Mouse (Mus musculus): Measurements from ENCODE around the gene Speer4f1.
"Not testable (repeated sequence)": the region's sequence is repeated elsewhere in the genome, so short reads cannot be mapped to it uniquely, and the experiment has no call there.

The Speer4f1 gene

DNA sequence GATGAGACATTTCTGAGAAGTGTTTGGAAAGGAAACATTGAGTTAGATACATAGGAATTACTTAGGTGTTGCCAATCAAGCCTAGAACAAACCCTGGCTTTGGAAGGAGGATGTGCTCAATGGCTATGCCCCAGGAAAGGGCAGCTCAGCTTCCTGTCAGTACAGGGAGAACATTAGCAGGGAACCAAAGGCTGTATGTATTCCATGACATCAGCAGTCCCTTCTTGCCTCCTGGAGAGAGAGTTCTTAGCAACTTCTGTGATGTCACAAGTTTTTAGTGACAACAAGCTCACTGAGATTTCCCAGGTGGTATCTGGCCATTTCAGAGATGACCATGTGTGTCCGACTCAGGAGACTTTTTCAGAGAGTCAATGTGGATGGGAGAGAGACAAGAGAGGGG is at the start of gene Speer4f1:
Speer4f1 (plus strand) TSS at position 301 of the 400 bp plus-strand sequence.
- DNase-seq, result not testable (repeated sequence)

DNA sequence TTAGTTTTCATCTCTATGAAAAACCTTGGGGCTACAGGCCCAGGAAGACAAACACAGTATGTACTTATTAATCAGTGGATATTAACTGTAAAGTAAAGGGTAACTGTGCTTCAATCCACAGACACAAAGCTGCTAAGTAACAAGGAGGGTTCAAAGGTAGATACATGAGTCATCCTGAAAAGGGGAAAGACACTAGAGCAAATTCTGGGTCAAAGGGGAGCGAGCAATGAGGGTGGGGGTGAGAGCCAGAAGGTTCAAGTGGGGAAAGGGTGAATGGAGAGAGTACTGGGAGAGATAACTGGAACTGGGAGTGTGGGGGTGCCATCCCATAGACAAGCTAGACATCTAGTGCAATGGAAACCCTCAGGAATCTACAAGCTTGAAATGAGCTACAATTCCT is 49.0 kb upstream of the Speer4f1 start:
- no peak for DNase-seq

DNA sequence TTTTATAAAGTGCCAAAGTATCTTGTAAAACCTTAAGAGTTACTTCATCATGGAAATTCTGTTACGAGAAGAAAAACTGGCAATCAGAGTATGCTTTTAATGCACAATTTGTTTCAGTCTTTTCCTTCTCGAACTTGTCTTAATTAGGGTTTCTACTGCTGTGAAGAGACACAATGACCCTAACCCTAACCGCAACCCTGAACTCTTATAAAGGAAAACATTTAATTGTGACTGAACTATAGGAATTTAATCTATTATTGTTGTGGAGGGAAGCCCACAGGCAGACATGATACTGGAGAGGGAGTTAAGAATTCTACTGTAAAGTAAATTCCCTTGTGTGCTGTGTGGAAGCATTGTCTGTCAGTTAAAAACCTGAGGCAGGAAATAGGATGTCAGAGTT is 41.2 kb upstream of the Speer4f1 start:
- no peak for DNase-seq

DNA sequence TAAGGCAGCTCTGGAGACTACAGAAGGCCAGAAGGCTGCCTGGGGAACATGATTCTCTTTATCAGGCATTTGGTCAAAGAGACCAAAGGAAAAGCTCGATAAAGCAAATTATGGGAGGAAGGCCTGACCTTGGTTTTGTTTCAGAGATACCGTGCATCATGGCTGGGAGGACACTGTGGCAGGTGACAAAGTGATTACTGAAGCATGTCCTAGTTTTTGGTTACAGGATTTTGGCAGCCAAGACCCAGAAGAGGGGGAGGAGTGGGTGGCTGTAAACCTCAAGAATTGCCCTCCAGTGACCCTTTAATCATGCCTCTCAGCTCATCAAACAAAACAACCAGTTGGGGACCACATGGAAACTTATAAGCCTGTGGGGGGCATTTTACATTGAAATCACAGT is 39.7 kb upstream of the Speer4f1 start:
- no peak for DNase-seq

DNA sequence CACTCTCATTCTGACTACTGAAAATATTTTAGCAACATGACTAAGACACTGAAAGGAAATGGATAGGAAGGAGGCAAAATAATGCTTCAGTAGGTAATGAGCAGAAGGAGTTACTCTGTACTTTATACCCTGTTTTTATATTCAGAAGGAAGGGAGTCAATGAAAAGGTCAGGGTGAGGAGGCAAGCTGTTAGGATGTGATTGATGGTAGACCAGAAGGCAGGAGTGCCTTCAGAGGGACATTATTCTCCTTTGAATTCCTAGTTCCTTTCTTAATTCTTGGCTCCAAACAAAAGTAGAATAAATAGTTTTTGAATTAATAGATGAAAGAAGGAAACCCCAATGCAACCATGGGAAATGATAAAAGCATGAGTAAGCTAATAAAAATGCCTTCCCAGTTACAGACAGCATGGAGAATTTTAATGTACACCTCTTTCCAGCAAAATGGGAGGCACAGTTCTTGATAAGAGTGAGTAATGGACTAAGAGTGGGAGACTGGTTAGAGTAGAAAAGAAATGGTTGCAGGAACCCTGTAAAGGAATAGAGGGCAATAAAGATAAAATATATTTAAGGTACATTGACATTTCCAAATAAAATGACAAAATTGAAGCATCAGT is 36.3 kb upstream of the Speer4f1 start:
- no peak for DNase-seq

DNA sequence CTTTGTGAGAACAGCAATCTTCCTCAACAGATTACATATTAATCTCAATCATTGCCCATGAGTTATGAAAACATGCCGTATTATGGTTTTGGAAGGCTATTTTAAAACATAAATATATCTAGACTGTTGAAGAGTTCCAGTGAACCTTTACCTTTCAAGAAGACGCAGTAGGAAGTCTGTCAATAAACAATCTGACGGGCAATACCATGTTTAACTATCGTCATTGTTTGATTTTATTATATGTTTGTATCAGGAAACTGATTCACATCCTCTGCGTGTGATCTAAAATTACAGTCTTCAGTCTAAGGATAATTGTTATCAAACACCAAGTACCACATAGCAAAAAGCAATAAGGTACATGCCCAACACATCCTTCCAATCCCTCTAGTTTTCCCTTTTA is 21.8 kb upstream of the Speer4f1 start:
- DNase-seq, result no peak

DNA sequence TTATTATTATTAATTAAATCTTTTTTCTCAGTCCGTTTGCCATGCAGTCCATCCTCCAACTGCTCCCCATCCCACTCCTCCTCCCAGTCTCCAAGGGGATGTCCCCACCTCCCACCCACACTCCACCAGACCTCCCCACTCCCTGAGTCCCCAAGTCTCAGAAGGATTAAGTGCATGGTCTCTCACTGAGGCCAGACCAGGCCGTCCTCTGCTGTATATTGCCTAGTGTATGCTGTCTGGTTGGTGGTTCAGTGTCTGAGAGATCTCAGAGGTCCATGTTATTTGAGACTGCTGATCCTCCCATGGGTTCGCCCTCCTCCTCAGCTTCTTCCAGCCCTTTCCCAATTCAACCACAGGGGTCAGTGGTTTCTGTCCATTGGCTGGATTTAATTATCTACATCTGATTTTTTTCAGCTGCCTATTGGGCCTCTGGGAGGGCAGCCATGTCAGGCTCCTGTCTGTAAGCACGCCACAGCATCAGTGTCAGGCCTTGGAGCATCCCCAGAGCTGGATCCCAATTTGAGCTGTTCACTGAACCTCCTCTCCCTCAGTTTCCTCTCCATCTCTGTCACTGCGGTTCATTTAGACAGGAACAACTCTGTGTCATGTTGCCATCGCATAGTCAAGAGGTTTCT is 20.8 kb upstream of the Speer4f1 start:
- DNase-seq, result no peak

DNA sequence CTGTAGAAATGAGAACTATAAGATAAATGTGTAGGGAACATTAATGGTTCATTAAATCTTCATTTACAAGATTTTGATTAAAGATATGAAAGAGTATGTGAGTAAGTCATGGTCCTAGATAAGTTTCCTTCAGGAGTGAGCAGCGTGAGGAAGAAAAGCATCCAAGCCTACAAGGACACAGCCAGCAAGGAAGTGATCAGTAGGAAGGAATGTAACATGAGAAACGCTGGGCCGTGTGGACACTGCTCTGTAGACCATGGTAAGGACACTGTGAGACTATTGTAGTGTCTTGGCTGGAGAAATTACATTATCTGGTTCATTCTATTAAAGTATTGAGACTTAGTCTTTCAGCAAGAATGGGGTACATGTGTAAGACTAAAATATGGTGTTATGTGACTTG is 19.2 kb upstream of the Speer4f1 start:
- no peak for DNase-seq

DNA sequence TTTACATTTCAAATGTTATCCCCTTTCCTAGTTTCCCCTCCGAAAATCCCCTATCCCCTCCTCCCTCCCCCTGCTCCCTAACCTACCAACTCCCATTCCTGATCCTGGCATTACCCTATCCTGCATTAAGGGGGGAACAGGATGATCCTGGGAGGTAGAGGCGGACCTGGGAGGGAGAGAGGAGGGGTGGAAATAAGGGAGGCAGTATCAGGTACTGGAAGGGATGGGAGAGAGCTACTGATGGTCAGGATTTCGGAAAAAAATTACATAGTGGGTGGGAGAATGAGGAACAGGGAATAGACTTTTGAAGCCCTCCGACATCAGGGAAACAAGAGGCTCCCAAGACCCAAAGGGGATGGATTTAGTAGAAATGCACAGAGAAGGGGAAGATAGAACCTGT is 7.8 kb upstream of the Speer4f1 start:
- DNase-seq, result not testable (repeated sequence)

DNA sequence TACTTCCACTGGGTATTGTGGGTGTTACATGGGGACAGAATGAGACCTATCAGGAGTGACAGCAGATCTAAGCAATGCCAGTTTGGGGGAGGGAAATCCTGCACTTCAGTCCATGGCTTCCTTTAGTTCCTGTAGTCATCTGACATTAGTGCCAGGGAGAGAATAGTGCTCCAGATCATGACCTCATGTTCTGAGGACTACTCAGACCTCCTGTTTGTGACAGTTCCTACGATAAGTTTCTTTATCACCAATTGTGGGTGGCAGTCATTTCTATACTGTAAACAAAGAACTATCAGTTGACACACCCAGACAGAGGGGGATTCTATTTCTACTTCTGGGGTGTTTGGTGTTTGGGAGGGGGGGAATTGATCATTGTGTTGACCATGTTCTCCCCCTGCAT is 578 bp downstream of the Speer4f1 start:
- DNase-seq, result no peak

DNA sequence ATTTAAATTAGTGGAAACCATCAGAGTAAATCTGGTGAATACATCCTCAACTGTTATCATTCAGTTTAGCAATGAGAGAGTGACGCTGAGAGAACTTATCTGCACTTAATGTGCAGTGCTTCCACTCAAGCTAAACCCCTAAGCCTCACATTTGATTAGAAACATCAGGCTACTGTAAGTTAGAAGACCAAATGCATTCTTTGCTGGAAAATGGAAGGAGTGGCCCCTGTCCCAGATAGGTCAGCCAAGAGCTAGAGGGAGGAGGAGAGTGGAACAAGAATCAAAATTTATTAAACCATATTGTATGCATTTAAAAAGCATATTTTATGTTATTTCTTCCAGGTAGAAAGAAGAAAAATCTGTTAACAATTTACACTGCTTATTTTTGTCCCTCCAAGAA is 14.0 kb downstream of the Speer4f1 start:
- DNase-seq, result no peak

DNA sequence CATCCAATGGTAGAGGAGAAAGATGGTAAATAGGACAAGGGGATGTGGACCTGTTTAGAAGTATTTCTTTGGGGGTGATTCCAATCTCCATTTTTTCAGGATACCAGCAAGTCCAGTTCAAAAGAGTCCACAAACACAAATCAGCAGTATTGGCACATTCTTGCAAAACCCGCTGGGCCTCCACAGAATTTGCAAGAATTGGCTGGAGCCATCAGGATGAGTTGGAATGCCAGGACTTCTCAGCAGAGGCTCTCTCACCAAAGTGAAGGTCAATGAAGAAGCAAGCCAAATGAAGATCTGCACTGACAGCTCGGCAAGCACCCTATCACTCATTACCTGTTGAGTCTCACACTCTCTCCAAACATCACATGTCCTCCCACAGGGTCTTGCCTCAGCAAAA is 19.7 kb downstream of the Speer4f1 start:
- no peak for DNase-seq

DNA sequence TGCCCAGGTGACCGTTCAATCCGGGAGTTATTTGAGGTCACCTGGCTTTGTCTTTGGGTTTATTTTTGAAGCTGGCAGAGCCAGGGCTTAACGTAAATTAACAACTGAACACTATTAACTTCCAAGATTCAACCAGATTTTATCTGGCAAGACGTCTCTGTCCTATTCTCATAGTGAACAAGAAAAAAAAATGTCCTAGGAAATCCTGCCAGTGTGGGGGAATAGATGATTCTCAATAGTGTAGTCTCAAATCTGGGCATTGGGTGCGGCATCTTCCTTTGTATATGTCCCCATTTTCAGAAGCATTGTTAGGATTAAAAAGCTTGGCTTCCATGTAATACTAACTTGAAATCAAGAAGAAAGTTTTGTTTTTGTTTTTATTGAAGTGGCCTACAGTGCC is 20.8 kb downstream of the Speer4f1 start:
- DNase-seq, result no peak

DNA sequence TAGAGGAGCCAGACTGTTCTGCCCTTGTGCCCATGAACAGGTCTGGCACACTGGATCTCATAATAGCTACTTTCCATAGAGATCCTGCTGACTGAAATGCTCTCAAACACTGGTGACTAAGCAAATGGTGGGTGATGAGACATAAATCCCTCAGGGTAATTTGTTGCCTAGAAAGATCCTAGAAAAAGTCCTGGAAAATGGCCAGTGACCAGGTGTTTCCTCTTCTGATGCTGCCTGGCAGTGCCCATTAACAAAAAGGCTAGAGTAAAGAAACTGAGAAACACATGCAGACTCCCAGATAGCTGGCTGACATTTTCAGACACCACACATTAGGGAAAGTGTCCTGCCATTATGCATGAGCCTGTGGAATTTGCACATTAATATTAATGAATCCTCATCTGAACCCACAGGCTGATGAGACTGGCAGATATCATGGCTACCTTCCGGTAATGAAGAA is 24.0 kb downstream of the Speer4f1 start:
- DNase-seq, result no peak

DNA sequence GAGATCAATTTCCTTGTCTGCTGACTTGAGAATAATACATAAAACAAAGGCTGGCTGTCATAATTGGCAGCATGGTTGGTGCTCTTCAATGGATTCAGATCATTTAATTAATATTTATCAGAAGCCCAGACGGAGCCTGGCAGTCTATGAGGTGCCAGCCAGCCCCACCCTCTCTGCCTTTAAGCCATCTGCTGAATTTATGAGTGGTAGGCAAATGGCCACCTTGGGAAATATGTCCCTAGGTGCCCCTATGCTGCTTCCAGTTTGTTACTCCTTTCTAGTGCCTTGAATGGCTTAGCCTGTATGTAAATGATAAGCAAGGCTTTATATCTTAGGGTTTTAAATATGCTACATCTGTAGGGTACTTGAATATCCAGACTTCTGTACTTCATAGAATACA is 25.0 kb downstream of the Speer4f1 start:
- DNase-seq, result no peak

DNA sequence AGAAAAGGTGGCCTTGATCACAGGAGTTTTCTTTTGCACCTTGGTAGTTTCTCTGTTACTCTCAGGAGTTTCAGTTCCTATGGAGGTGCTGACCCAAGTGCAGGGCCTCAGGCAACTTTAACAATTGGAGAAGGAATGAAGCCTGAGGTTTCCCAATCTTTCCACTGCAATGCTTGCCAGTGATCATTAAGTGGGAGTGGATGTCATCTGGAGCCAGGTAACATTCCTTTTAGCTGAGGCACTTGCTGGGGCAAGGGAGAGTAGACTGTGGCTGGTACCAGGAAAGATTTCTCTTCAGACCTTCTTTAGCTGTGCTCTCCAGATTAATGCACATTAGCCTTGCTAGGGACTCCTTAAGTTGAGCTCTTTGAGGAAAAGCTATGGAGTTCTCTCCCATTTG is 29.6 kb downstream of the Speer4f1 start:
- DNase-seq, result no peak

DNA sequence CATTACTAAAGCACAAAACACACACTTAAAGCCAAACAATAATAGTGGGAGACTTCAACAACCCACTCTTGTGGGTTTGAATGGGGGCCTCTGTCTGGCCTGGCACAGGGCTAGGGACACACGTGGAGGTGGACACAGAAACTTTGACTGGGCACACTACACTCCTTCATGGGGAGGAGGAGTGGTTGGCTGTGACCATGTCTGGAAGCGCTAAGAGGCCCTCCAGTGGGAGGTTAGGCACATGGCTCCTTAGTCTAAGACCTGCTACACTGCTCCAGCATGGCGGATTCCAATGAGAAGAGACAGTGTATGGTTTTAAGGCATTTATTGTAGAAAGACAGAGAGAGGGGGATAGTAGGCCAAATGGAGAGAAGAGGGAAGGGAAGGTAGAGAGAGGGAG is 32.1 kb downstream of the Speer4f1 start:
- DNase-seq, result no peak

Measured in cerebellum, postnatal 36 days (tissue).